Mouse (Mus musculus): Measurements from ENCODE around the gene Oscp1. TPM values are rescaled to one million over a fixed set of nuclear protein-coding genes. Genes with fewer than 3 reads are reported as not detected.
"Not testable (repeated sequence)": the region's sequence is repeated elsewhere in the genome, so short reads cannot be mapped to it uniquely, and the experiment has no call there.

Oscp1 gene
- total RNA-seq, 2 experiments from 2014 or later: 4.9 to 5.9 TPM

GRCm38 (mm10) chr4:126084382-126084781 is 26.0 kb downstream of the Oscp1 start:
- DNase-seq: no peak

- peak; percentile 88 for DNase-seq
Measured at GRCm38 (mm10) chr4:126085996-126086576, 27.7 kb downstream of the Oscp1 start.

- DNase-seq: no peak
Measured at GRCm38 (mm10) chr4:126090101-126090847, 31.9 kb downstream of the Oscp1 start.

- DNase-seq: no peak
Measured at GRCm38 (mm10) chr4:126090848-126091124, 32.4 kb downstream of the Oscp1 start.

GRCm38 (mm10) chr4:126091873-126092272 is 33.5 kb downstream of the Oscp1 start:
- no peak for DNase-seq

- DNase-seq: not testable (repeated sequence)
Measured at GRCm38 (mm10) chr4:126095622-126096430, 37.5 kb downstream of the Oscp1 start.

GRCm38 (mm10) chr4:126096464-126097111 is 38.2 kb downstream of the Oscp1 start, which contains the start of gene Lsm10:
Lsm10 (plus strand) TSS chr4:126096623.
- DNase-seq: peak; percentile 94

- DNase-seq: no peak
Measured at GRCm38 (mm10) chr4:126097711-126098253, 39.4 kb downstream of the Oscp1 start.

- DNase-seq: no peak
Measured at GRCm38 (mm10) chr4:126099365-126099764, 41.0 kb downstream of the Oscp1 start.

GRCm38 (mm10) chr4:126100764-126101163 is 42.4 kb downstream of the Oscp1 start:
- no peak for DNase-seq

- peak; percentile 37 for DNase-seq
Measured at GRCm38 (mm10) chr4:126102061-126102841, 43.9 kb downstream of the Oscp1 start.

- peak; percentile 94 for DNase-seq
Measured at GRCm38 (mm10) chr4:126103057-126103581, 44.8 kb downstream of the Oscp1 start.

GRCm38 (mm10) chr4:126103590-126104068 is 45.3 kb downstream of the Oscp1 start, which contains the start of gene Stk40:
Stk40 (plus strand) TSS chr4:126103957.
- peak; percentile 97 for DNase-seq

GRCm38 (mm10) chr4:126104261-126105075 is 46.1 kb downstream of the Oscp1 start:
- no peak for DNase-seq

- no peak for DNase-seq
Measured at GRCm38 (mm10) chr4:126105131-126105783, 46.9 kb downstream of the Oscp1 start.

GRCm38 (mm10) chr4:126108061-126108740 is 49.8 kb downstream of the Oscp1 start:
- DNase-seq: peak; percentile 49

GRCm38 (mm10) chr4:126109613-126110373 is 51.4 kb downstream of the Oscp1 start:
- no peak for DNase-seq
